Mouse (Mus musculus) lung, embryonic 15.5 days (tissue): ENCODE measurements at regions not wholly inside any gene's neighbourhood (a gene's known extent, or its start where the extent isn't known, plus 50 kb on each side); places are given as distances from the start of the nearest gene placed in this dataset.

Experiments
- ATAC-seq: fragments of 200-750 bp; cut with Nextera tagmentation; 2 replicates; pipeline ENCODE4 v1.8.0; 2017; ENCODE audit warnings: moderate number of reproducible peaks, borderline replicate concordance; ENCODE audit not compliant: low FRiP score, low TSS enrichment; ENCODE audit errors: extremely low read depth
- H3K27ac ChIP-seq: fragments of 300-500 bp; sonication (generic); 2 replicates; pipeline ENCODE4 v1.5.1; 2015; ENCODE audit warnings: moderate library complexity, mild to moderate bottlenecking, inconsistent platforms
- H3K27me3 ChIP-seq: fragments of 300-500 bp; sonication (generic); 2 replicates; pipeline ENCODE4 v1.6.1; 2015; ENCODE audit warnings: inconsistent platforms
- H3K36me3 ChIP-seq: fragments of 300-500 bp; sonication (generic); 2 replicates; pipeline ENCODE4 v1.6.1; 2015; ENCODE audit warnings: inconsistent platforms
- H3K4me1 ChIP-seq: fragments of 300-500 bp; sonication (generic); 2 replicates; pipeline ENCODE4 v1.6.1; 2015; ENCODE audit warnings: inconsistent platforms
- H3K4me2 ChIP-seq: fragments of 300-500 bp; sonication (generic); 2 replicates; pipeline ENCODE4 v1.6.1; 2015; ENCODE audit warnings: inconsistent platforms, mild to moderate bottlenecking, moderate library complexity
- H3K4me3 ChIP-seq: fragments of 300-500 bp; sonication (generic); 2 replicates; pipeline ENCODE4 v1.5.1; 2015; ENCODE audit warnings: mild to moderate bottlenecking, inconsistent platforms
- H3K9ac ChIP-seq: fragments of 300-500 bp; sonication (generic); 2 replicates; pipeline ENCODE4 v1.6.1; 2015; ENCODE audit warnings: inconsistent platforms
- H3K9me3 ChIP-seq: fragments of 300-500 bp; sonication (generic); 2 replicates; pipeline ENCODE4 v1.6.1; 2016; ENCODE audit warnings: inconsistent platforms
- WGBS: fragments of 180-500 bp; shearing (Covaris S2); methylation state at CpG from one replicate; pipeline ENCODE4 v1.1.7; 2015; 5-methylcytosine and 5-hydroxymethylcytosine counted together

DNA sequence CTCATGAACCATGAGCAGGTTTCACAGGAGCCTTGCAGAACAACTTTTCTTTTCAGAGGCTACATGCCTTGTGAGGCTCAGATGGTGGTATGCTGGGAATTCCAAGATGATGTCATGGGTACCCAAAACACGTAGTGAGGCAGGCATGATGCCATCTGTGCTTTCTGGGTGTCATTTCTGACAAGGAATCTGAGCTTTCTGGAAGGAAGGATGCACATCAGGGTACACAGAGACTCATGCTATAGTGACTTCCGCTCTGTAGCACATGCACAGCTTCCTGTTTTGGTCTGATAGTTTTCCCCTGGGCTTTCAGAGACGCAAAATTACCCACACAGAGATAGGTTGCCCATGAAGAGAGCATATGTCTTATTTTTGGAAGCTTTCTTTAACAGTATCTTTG is 70.8 kb upstream of the Satb1 start:
- no peaks in the 10 kb centered on the region for H3K9me3 ChIP-seq
- H3K4me1 ChIP-seq = no peaks in the 10 kb centered on the region
- no peak for ATAC-seq
- H3K27ac ChIP-seq = no peak overlapping the region
- no peak overlapping the region for H3K9ac ChIP-seq
- no peak overlapping the region for H3K4me3 ChIP-seq
- no peaks in the 10 kb centered on the region for H3K27me3 ChIP-seq
- no peaks in the 10 kb centered on the region for H3K36me3 ChIP-seq
- 53% methylated on average over 3 of the region's 3 CpGs for WGBS
- H3K4me2 ChIP-seq = no peak overlapping the region

GRCm38 (mm10) chr17:51899376-51899775 is 66.3 kb upstream of the Satb1 start:
- no peaks in the 10 kb centered on the region for H3K27me3 ChIP-seq
- H3K36me3 ChIP-seq = no peaks in the 10 kb centered on the region
- no peaks in the 10 kb centered on the region for H3K4me1 ChIP-seq
- no peak overlapping the region for H3K4me2 ChIP-seq
- H3K27ac ChIP-seq = no peak overlapping the region
- no peak for ATAC-seq
- H3K9ac ChIP-seq = no peak overlapping the region
- WGBS = 65% methylated on average over 2 of the region's 2 CpGs
- H3K9me3 ChIP-seq = no peaks in the 10 kb centered on the region
- no peak overlapping the region for H3K4me3 ChIP-seq

GRCm38 (mm10) chr17:51896160-51896559 is 63.1 kb upstream of the Satb1 start:
- Histone ChIP-seq H3K27me3 (no peaks in the 10 kb centered on the region), H3K4me3 (no peak overlapping the region), H3K4me2 (no peak overlapping the region), H3K9ac (no peak overlapping the region), H3K9me3 (no peaks in the 10 kb centered on the region), H3K36me3 (no peaks in the 10 kb centered on the region), H3K4me1 (no peaks in the 10 kb centered on the region), H3K27ac (no peak overlapping the region)
- ATAC-seq = no peak
- WGBS = 80% methylated on average over 3 of the region's 3 CpGs

- Histone ChIP-seq H3K4me3 (no peak overlapping the region), H3K4me1 (no peaks in the 10 kb centered on the region), H3K27me3 (no peaks in the 10 kb centered on the region), H3K9ac (no peak overlapping the region), H3K4me2 (no peak overlapping the region), H3K9me3 (no peaks in the 10 kb centered on the region), H3K36me3 (no peaks in the 10 kb centered on the region), H3K27ac (no peak overlapping the region)
- no peak for ATAC-seq
- 86% methylated on average over 8 of the region's 8 CpGs for WGBS
Observed at GRCm38 (mm10) chr17:51894278-51894677, 61.2 kb upstream of the Satb1 start.

- 54% methylated on average over 3 of the region's 3 CpGs for WGBS
Observed at GRCm38 (mm10) chr17:51892856-51893255, 59.8 kb upstream of the Satb1 start.

GRCm38 (mm10) chr17:51892159-51892558 is 59.1 kb upstream of the Satb1 start:
- H3K4me3 ChIP-seq = no peak overlapping the region
- H3K27me3 ChIP-seq = no peaks in the 10 kb centered on the region
- H3K27ac ChIP-seq = no peak overlapping the region
- H3K4me1 ChIP-seq = no peaks in the 10 kb centered on the region
- H3K9ac ChIP-seq = no peak overlapping the region
- WGBS = 50% methylated on average over 4 of the region's 4 CpGs
- no peaks in the 10 kb centered on the region for H3K36me3 ChIP-seq
- no peak overlapping the region for H3K4me2 ChIP-seq
- H3K9me3 ChIP-seq = no peaks in the 10 kb centered on the region
- no peak for ATAC-seq

More at GRCm38 (mm10) chr17:51892856-51893255, 59.8 kb upstream of the Satb1 start:
- no peak for ATAC-seq
- Histone ChIP-seq H3K4me2 (no peak overlapping the region), H3K27me3 (no peaks in the 10 kb centered on the region), H3K27ac (no peak overlapping the region), H3K36me3 (no peaks in the 10 kb centered on the region), H3K9me3 (no peaks in the 10 kb centered on the region), H3K4me3 (no peak overlapping the region), H3K4me1 (no peaks in the 10 kb centered on the region), H3K9ac (no peak overlapping the region)
